In the genomic region with DNA sequence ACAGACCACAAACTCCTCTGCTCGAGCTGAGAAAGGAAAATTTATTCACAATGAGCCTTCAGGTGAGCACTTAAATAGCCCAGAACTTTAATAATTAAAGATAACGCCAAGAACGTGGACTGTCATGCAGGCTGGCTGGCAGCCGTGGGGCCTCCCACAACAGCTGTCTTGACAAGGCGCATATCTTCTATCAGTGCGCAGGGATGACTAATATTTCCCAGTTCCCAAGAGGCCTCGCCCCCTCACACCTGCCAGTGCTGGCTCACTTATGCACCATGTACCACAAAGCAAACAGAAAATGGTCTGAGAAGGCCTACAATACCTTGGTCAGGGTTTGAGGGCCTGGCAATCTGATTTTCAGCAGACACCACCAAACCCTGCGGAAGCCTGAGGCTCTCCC, we compare ENCODE assay signal across 8 mouse cellular contexts. TPM values are rescaled to one million over a fixed set of nuclear protein-coding genes. Genes with fewer than 3 reads are reported as not detected.
A peak's percentile ranks its signal among the peaks of the same experiment; 100 is the strongest.
DNase-seq lines count a peak whose midpoint lies in the region; ATAC-seq and TF ChIP-seq lines count a peak whose summit lies in the region.

No protein-coding gene starts in this region.

- H3K4me2 ChIP-seq in heart, embryonic 12.5 days = no peak overlapping the region
- peak overlapping the region; percentile 34 for H3K4me2 ChIP-seq in myocyte (ENCODE audit: low read depth)

- no peak for DNase-seq in frontal cortex, postnatal 14 days (ENCODE audit: low spot score in 2 of 2)
- peak; percentile 47 for DNase-seq in lung, postnatal 36 days
- no peak for DNase-seq in lung, postnatal 10 days
- DNase-seq in thymus, postnatal 25 days = no peak
- DNase-seq in spleen, postnatal 36 days (ENCODE audit: low spot score in 2 of 2) = no peak

- H3K9ac ChIP-seq in heart, embryonic 12.5 days = no peak overlapping the region

- 37% methylated on average over 8 of the region's 8 CpGs for WGBS in heart, embryonic 12.5 days

- TF ChIP-seq POLR2A in myocyte (IDR thresholded peaks at IDR 0.05; ENCODE audit: insufficient read length, low read depth) = no peak

- peak overlapping the region; percentile 70 for H3K27ac ChIP-seq in heart, embryonic 12.5 days (ENCODE audit: poor library complexity, severe bottlenecking)

- no peak overlapping the region for H3K4me3 ChIP-seq in heart, embryonic 12.5 days
- H3K4me3 ChIP-seq in myocyte = no peak overlapping the region

- H3ac ChIP-seq in myocyte (ENCODE audit: control insufficient read depth, insufficient read length) = no peak overlapping the region

- H3K79me2 ChIP-seq in myocyte (ENCODE audit: control insufficient read depth, insufficient read depth) = peaks cover 34% of the 10 kb centered on the region

- no peaks in the 10 kb centered on the region for H3K9me3 ChIP-seq in heart, embryonic 12.5 days (replicated peaks)

- H3K4me1 ChIP-seq in heart, embryonic 12.5 days (replicated peaks) = peaks cover 64% of the 10 kb centered on the region

- no peaks in the 10 kb centered on the region for H3K27me3 ChIP-seq in heart, embryonic 12.5 days (replicated peaks)
- H3K27me3 ChIP-seq in myocyte (ENCODE audit: control insufficient read depth, insufficient read depth, insufficient read length) = no peaks in the 10 kb centered on the region

- H3K36me3 ChIP-seq in heart, embryonic 12.5 days = no peaks in the 10 kb centered on the region; the same call in 1 of the 2 replicates
- H3K36me3 ChIP-seq in myocyte (ENCODE audit: control insufficient read depth, insufficient read depth) = peaks cover 4% of the 10 kb centered on the region

- ATAC-seq in frontal cortex, adult (ENCODE audit: low TSS enrichment) = peak; percentile 29; the same call in 1 of the 2 replicates
- ATAC-seq in heart, embryonic 12.5 days (ENCODE audit: insufficient number of reproducible peaks, low FRiP score) = peak; percentile 47; the same call in 1 of the 2 replicates

TF ChIP-seq in myocyte, 11 proteins besides CTCF, POLR2A, EP300 and RAD21:
- TF ChIP-seq USF1 (IDR thresholded peaks at IDR 0.05; ENCODE audit: low read depth) (no peak), MYOD1 (IDR thresholded peaks at IDR 0.05; ENCODE audit: control insufficient read depth in 1 of 3, insufficient read length in 2 of 3, low read depth in 2 of 3) (peak; percentile 7 to 99 (median 98)), CEBPB (IDR thresholded peaks at IDR 0.05; ENCODE audit: insufficient read depth, poor library complexity, severe bottlenecking) (no peak), E2F4 (IDR thresholded peaks at IDR 0.05; ENCODE audit: insufficient read depth) (no peak), MYOG (IDR thresholded peaks at IDR 0.05; ENCODE audit: control insufficient read depth in 1 of 3, insufficient read depth in 1 of 3, insufficient read length in 2 of 3, low read depth in 2 of 3) (peak; percentile 88 to 99 (median 95)), REST (IDR thresholded peaks at IDR 0.05; ENCODE audit: insufficient read depth, insufficient read length) (no peak), MAX (IDR thresholded peaks at IDR 0.05; ENCODE audit: low read depth) (no peak), POLR2AphosphoS2 (IDR thresholded peaks at IDR 0.05; ENCODE audit: insufficient read length, low read depth) (no peak), TCF12 (IDR thresholded peaks at IDR 0.05; ENCODE audit: insufficient read depth, poor library complexity, severe bottlenecking) (peak; percentile 83), TCF3 (IDR thresholded peaks at IDR 0.05; ENCODE audit: insufficient read length, low read depth) (peak; percentile 78), SRF (IDR thresholded peaks at IDR 0.05; ENCODE audit: control insufficient read depth, insufficient read length, low read depth) (no peak)
TF ChIP-seq in myocyte: peak in this region for 4.

RNA-seq across cellular contexts. Expression of gene Sorbs1, which starts 14.4 kb away (rescaled TPM):
- 86.6 and 89.3 TPM in 2 replicates for polyA plus RNA-seq in heart, embryonic 12.5 days (2016; fragmentation: Nextera tagmentation; extraction: Ambion mirVana)
- polyA plus RNA-seq in myocyte (2012; fragmentation: generic; extraction: Trizol) = 38.8 TPM
